Mouse (Mus musculus) ES-Bruce4 (cell line): ENCODE results near the gene Ccdc181.

ENCODE experiments used
- EP300 ChIP-seq: IDR thresholded peaks from 2 replicates; pipeline ENCODE4 v1.6.1; 2011; ENCODE audit warnings: low read depth, low read length; ENCODE audit not compliant: insufficient read depth
- POLR2A ChIP-seq: IDR thresholded peaks from one replicate; pipeline ENCODE4 v1.8.1; 2011; ENCODE audit warnings: low read length; ENCODE audit not compliant: insufficient read depth

DNA sequence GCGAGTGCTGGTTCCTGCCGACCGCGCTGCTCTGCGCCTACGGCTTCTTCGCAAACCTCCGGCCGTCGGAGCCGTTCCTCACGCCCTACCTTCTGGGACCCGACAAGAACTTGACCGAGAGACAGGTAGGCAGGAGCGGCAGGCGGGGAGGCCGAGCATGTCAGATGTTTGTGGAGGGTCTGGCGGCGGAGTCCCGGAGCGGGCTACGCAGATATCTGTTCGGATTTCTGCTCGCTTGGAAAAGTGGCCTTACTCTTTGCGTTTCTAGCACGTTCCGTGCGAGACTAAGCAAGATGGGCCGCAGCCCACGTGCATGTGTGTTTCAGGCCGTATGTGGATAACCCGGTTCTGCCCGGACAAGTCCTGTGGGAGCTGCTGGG is 26.1 kb upstream of the Ccdc181 start:
- no peak for TF ChIP-seq POLR2A
- TF ChIP-seq EP300, result no peak
